Mouse (Mus musculus) midbrain, embryonic 14.5 days (tissue): ENCODE measurements around the gene Sirt1. TPM values are rescaled to one million over a fixed set of nuclear protein-coding genes. Genes with fewer than 3 reads are reported as not detected.
A peak's percentile ranks its signal among the peaks of the same experiment; 100 is the strongest.
"Not testable (repeated sequence)": the region's sequence is repeated elsewhere in the genome, so short reads cannot be mapped to it uniquely, and the experiment has no call there.

Experiments
- ATAC-seq: fragments of 200-750 bp; cut with Nextera tagmentation; 2 replicates; pipeline ENCODE4 v1.8.0; 2017; ENCODE audit warnings: moderate number of reproducible peaks, moderate library complexity; ENCODE audit not compliant: low FRiP score, low TSS enrichment
- DNase-seq: peaks from one replicate; pipeline ENCODE4 v3.0.0-alpha.2; 2015
- H3K27ac ChIP-seq: fragments of 300-500 bp; sonication (generic); replicated peaks from 2 replicates; pipeline ENCODE4 v1.5.1; 2014; ENCODE audit warnings: mild to moderate bottlenecking, low read depth, low read length, moderate library complexity
- H3K27me3 ChIP-seq: fragments of 300-500 bp; sonication (generic); 2 replicates; pipeline ENCODE4 v1.6.1; 2014; ENCODE audit warnings: low read length, control low read depth, mixed read lengths; ENCODE audit not compliant: control insufficient read depth, insufficient read depth
- H3K36me3 ChIP-seq: fragments of 300-500 bp; sonication (generic); 2 replicates; pipeline ENCODE4 v1.6.1; 2014; ENCODE audit warnings: low read length, control low read depth; ENCODE audit not compliant: control insufficient read depth, insufficient read depth
- H3K4me1 ChIP-seq: fragments of 300-500 bp; sonication (generic); 2 replicates; pipeline ENCODE4 v1.6.1; 2014; ENCODE audit warnings: mild to moderate bottlenecking, antibody characterized with exemption, low read length, control low read depth; ENCODE audit not compliant: control insufficient read depth, insufficient read depth
- H3K4me2 ChIP-seq: fragments of 300-500 bp; sonication (generic); 2 replicates; pipeline ENCODE4 v1.6.1; 2014; ENCODE audit warnings: mild to moderate bottlenecking, low read length, moderate library complexity
- H3K4me3 ChIP-seq: fragments of 300-500 bp; sonication (generic); replicated peaks from 2 replicates; pipeline ENCODE4 v1.5.1; 2014; ENCODE audit warnings: low read depth, low read length
- H3K9ac ChIP-seq: fragments of 300-500 bp; sonication (generic); replicated peaks from 2 replicates; pipeline ENCODE4 v1.6.1; 2014; ENCODE audit warnings: mild to moderate bottlenecking, low read length, moderate library complexity
- H3K9me3 ChIP-seq: fragments of 300-500 bp; sonication (generic); 2 replicates; pipeline ENCODE4 v1.6.1; 2016; ENCODE audit warnings: low read length, control low read depth, mixed read lengths; ENCODE audit not compliant: control insufficient read depth
- WGBS: fragments of 180-500 bp; shearing (Covaris S2); extraction: QIAGEN DNeasy Blood & Tissue Kit; methylation state at CpG from one replicate; pipeline ENCODE4 v1.1.7; 2014; 5-methylcytosine and 5-hydroxymethylcytosine counted together
- polyA plus RNA-seq: library from polyadenylated mRNA; unstranded; fragments of >200 nt; fragmentation: Nextera tagmentation; extraction: Ambion mirVana; gene quantifications from 2 replicates; pipeline ENCODE4 v1.2.1, GENCODE M21; 2014

Sirt1 gene
- polyA plus RNA-seq, 1 experiment from 2014 or later = 7.5 TPM

DNA sequence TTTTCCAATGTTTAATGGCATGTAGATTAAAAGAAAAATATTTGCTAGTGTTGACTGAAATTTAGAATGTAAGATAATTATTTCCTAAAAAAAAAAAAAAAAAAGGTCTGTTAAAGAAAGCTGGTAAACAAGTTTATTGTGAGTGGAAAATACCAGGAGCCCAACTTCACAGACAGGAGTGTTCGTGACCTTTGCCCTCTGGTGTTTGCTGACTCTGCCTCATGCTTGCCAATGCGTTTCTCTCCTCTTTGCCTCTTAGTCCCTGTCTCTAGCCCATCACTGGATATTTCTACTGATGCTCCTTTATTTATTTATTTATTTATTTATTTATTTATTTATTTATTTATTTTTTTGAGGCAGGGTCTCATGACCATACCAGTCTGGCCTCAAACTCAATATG is 22.1 kb upstream of the Sirt1 start:
- WGBS = 86% methylated on average over 2 of the region's 2 CpGs
- Histone ChIP-seq H3K36me3 (no peaks in the 10 kb centered on the region), H3K27ac (no peak overlapping the region), H3K4me1 (no peaks in the 10 kb centered on the region), H3K9me3 (no peaks in the 10 kb centered on the region), H3K9ac (no peak overlapping the region), H3K27me3 (no peaks in the 10 kb centered on the region), H3K4me3 (no peak overlapping the region), H3K4me2 (no peak overlapping the region)
- ATAC-seq (no peak), DNase-seq (no peak)

DNA sequence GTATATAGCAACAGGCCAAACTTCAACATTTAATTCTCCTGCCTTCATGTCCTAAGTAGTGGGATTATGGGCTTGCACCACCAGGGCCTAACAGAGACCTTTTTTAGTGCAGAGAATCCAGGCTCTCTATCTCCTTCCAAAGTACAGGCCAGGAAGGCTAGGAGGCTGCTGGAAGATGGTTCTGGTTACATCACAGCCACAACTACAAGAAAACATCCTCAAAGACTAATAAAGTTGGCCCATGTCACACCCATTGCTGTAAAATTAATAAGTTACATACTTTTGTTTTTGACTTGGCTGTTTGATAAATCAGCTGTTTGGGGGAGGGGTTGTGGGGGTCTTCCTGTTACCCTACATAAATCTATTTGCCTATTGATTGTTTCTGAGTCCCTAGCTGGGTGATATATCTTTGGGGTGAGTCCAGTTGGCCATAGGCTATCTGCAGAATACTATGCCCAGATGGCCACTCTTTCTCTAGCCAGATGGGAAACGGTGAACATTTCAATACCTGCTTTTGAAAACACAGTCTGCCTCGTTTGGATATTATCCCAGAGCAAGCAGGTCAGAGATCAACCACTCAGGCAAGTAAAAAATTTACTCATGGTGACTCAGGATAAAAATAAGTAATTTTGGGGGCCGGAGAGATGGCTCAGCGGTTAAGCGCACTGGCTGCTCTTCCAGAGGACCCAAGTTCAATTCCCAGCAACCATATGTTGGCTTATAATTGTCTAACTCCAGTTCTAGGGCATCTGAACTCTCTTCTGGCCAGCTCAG is 21.4 kb upstream of the Sirt1 start:
- Histone ChIP-seq H3K27ac (no peak overlapping the region), H3K27me3 (no peaks in the 10 kb centered on the region), H3K9ac (no peak overlapping the region), H3K36me3 (no peaks in the 10 kb centered on the region), H3K4me3 (no peak overlapping the region), H3K4me1 (no peaks in the 10 kb centered on the region), H3K4me2 (no peak overlapping the region), H3K9me3 (no peaks in the 10 kb centered on the region)
- no peak for DNase-seq
- WGBS = 90% methylated on average over 5 of the region's 5 CpGs
- no peak for ATAC-seq

DNA sequence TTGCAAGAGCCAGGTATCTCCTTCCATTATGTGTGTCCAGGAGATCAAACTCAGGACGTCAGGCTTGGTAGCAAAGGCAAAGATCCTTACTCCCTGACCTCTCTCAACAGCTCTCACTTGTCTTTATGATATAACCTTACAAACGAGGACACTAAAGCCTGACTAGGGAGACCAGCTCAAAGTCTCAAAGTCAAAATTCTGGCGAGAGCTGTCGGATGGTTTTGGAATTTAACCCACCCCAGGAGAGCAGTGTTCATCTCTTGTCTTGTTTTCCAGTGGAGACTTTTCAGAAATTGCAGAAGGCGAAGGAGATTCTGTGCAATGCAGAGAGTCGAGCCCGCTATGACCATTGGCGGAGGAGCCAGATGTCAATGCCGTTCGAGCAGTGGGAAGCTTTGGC is 15.5 kb upstream of the Sirt1 start:
- no peaks in the 10 kb centered on the region for H3K27me3 ChIP-seq
- H3K36me3 ChIP-seq = no peaks in the 10 kb centered on the region
- H3K9ac ChIP-seq = no peak overlapping the region
- WGBS = 92% methylated on average over 10 of the region's 10 CpGs
- H3K4me1 ChIP-seq = no peaks in the 10 kb centered on the region
- H3K9me3 ChIP-seq = no peaks in the 10 kb centered on the region
- no peak for DNase-seq
- ATAC-seq = no peak
- no peak overlapping the region for H3K27ac ChIP-seq
- H3K4me3 ChIP-seq = no peak overlapping the region
- no peak overlapping the region for H3K4me2 ChIP-seq

DNA sequence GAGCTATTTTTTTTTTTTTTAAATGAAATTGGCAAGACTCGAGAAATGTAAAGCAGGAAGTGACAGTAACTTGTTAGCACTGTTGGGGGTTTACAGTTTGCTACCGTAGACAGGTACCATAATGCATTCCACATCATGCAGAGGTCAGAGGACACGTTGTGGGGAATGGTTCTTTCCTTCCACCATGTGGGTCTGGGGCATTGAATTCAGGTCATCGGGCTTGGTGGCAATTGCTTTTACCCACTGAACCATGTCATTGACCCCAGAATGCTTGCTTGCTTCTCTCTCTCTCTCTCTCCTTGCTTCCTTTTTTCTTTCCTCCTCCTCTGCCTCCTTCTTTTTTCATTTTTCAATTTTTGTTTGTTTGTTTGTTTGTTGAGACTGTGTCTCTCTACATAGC is 7.4 kb upstream of the Sirt1 start:
- no peaks in the 10 kb centered on the region for H3K36me3 ChIP-seq
- no peak overlapping the region for H3K9ac ChIP-seq
- no peaks in the 10 kb centered on the region for H3K4me1 ChIP-seq
- no peak overlapping the region for H3K4me2 ChIP-seq
- no peaks in the 10 kb centered on the region for H3K9me3 ChIP-seq
- H3K27me3 ChIP-seq = no peaks in the 10 kb centered on the region
- no peak for ATAC-seq
- no peak overlapping the region for H3K27ac ChIP-seq
- WGBS = 54% methylated on average over 4 of the region's 4 CpGs
- no peak overlapping the region for H3K4me3 ChIP-seq
- no peak for DNase-seq

GRCm38 (mm10) chr10:63386991-63387390 is 5.5 kb upstream of the Sirt1 start:
- ATAC-seq (no peak), DNase-seq (peak; percentile 40)
- no peaks in the 10 kb centered on the region for H3K9me3 ChIP-seq
- H3K36me3 ChIP-seq = no peaks in the 10 kb centered on the region
- H3K27ac ChIP-seq = peak overlapping the region; percentile 63; the same call in 1 of the 2 replicates
- no peaks in the 10 kb centered on the region for H3K27me3 ChIP-seq
- H3K4me1 ChIP-seq = 0 out of 2 replicates have a peak, but pooled peaks cover under 1% of the 10 kb centered on the region
- H3K9ac ChIP-seq = peak overlapping the region; percentile 51; the same call in 1 of the 2 replicates
- peak overlapping the region; percentile 53 for H3K4me3 ChIP-seq
- peak overlapping the region; percentile 72 for H3K4me2 ChIP-seq
- 2% methylated on average over 10 of the region's 10 CpGs for WGBS

DNA sequence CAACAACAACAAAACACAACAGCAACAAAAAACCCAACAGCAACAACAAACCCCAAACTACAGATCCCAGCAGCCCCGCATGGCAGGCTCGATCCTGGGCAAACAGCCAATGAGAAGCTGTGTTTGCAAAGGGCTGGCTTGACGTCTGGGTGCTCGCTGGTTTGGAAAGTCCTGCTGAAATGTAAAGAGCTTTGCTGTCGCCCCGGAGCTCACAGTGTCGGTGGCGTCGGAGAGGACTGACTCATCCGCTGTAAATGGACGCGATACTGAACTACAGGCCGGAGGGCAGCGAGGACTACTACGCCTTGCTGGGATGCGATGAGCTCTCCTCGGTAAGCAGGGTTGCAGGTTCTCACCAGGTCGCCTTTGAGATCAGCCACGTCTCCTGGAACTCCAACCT is 4.9 kb upstream of the Sirt1 start:
- H3K4me1 ChIP-seq = peaks cover 6% of the 10 kb centered on the region; the same call in 1 of the 2 replicates
- H3K27me3 ChIP-seq = no peaks in the 10 kb centered on the region
- H3K27ac ChIP-seq = peak overlapping the region; percentile 63
- peak; percentile 92 for DNase-seq
- WGBS = under 1% methylated on average over 19 of the region's 19 CpGs
- H3K4me3 ChIP-seq = peak overlapping the region; percentile 53
- H3K9me3 ChIP-seq = no peaks in the 10 kb centered on the region
- H3K36me3 ChIP-seq = no peaks in the 10 kb centered on the region
- peak overlapping the region; percentile 51; the same call in 1 of the 2 replicates for H3K9ac ChIP-seq
- H3K4me2 ChIP-seq = peak overlapping the region; percentile 72
- ATAC-seq = peak; percentile 81

GRCm38 (mm10) chr10:63385897-63386296 is 4.4 kb upstream of the Sirt1 start:
- H3K27me3 ChIP-seq, H3K27ac ChIP-seq, H3K36me3 ChIP-seq, H3K9ac ChIP-seq, H3K4me1 ChIP-seq, DNase-seq, H3K9me3 ChIP-seq, ATAC-seq: not testable (repeated sequence)
- 32% methylated on average over 5 of the region's 5 CpGs for WGBS
- H3K4me2 ChIP-seq = peak overlapping the region; percentile 72
- H3K4me3 ChIP-seq = peak overlapping the region; percentile 53; the same call in 1 of the 2 replicates

DNA sequence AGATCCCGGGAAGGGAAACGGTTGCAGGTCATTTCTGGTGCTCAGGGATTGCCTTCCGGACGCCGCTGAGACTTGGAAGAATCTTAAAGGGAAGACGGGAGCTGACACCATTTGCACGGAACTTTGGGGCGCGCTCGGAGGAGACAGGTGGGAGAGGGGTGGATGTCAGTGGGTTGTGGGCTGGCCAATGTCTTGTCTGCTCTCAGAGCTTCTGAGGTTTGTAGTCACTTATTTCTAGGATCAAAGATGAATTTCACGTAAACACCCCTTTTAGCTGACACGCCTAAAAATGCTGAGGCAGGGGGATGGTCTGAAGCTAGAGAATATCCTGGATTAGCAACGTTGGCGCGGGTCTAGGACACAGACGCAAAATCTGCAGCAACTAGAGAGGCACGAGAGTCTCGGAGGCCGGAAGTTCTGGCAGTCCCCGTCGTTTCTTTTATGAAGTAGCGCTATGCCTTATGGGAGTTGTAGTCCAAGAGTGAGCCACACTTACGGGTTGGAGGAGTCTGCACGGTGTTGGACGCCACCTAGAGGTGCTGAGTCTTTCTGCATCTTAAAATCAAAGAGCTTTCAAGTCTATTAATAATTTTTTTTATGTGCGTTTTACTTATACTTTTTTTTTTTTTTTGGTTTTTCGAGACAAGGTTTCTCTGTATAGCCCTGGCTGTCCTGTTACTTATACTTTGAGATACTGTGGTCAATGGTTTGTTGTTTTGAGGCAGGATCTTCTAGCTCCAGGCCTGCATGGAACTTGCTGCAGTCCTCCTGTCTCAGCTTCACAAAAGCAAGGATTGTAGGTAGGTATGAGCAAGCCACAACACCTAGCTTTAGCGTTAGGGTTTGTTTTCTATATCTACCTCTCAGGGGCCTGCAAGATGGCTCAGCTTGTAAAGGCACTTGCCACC is 1.1 kb upstream of the Sirt1 start, which contains the start of gene Dnajc12:
TSS of gene Dnajc12 (plus strand) at position 72 of the 908 bp plus-strand sequence.
- Histone ChIP-seq H3K9me3 (no peaks in the 10 kb centered on the region), H3K27me3 (peaks cover 4% of the 10 kb centered on the region; the same call in 1 of the 2 replicates), H3K27ac (0 out of 2 replicates have a peak within 1 kb of the TSS, but pooled peaks have one; percentile 32), H3K4me3 (peak within 1 kb of the TSS; percentile 57), H3K4me1 (peaks cover 8% of the 10 kb centered on the region; the same call in 1 of the 2 replicates), H3K4me2 (peak within 1 kb of the TSS; percentile 92), H3K9ac (peak within 1 kb of the TSS; percentile 69), H3K36me3 (no peaks in the 10 kb centered on the region)
- WGBS = under 1% methylated on average over 28 of the region's 28 CpGs
- peak; percentile 98 for DNase-seq
- peak; percentile 93 for ATAC-seq
